Mouse (Mus musculus) E14TG2a.4 (cell line): Measurements from ENCODE around the gene Nbas.

ENCODE experiments used
- CTCF ChIP-seq: conservative IDR thresholded peaks from 2 replicates; pipeline ENCODE4 v1.5.1; 2014; ENCODE audit warnings: low read length
- NANOG ChIP-seq: IDR thresholded peaks from 2 replicates; pipeline ENCODE4 v1.6.1; 2014; ENCODE audit warnings: borderline replicate concordance, low read length, mixed read lengths

GRCm38 (mm10) chr12:13474881-13475280 lies 205.9 kb downstream of the Nbas start:
- TF ChIP-seq CTCF (no peak), NANOG (no peak)
